ENCODE assay signal across 8 mouse cellular contexts in the genomic region with DNA sequence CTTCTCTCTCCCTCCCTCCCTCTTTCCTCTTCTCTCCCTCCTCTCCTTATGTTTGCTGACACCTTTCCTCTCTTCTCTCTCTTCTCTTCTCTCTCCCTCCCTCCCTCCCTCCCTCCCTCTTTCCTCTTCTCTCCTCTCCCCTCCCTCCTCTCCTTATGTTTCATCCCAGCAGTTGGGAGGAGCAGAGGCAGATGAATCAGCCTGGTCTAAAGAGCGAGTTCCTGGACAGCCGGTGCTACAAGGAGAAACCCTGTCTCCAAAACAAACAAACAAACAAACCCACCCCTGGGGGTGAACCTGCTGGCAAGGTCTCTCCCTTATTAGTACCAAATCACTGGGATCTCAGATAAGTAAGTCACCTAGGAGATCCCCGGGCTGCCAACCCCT. TPM values are rescaled to one million over a fixed set of nuclear protein-coding genes. Genes with fewer than 3 reads are reported as not detected.
DNase-seq lines count a peak whose midpoint lies in the region; ATAC-seq and TF ChIP-seq lines count a peak whose summit lies in the region.

No protein-coding gene starts in this region.

- peak overlapping the region; percentile 96 for H3K27ac ChIP-seq in heart, embryonic 12.5 days (ENCODE audit: poor library complexity, severe bottlenecking)
- H3K27ac ChIP-seq in ES-Bruce4 (ENCODE audit: insufficient read depth, low read length), result peak overlapping the region; percentile 60
- peak overlapping the region; percentile 85 for H3K27ac ChIP-seq in forebrain, embryonic 13.5 days
- peak overlapping the region; percentile 93 for H3K27ac ChIP-seq in liver, embryonic 15.5 days (replicated peaks)

- peaks cover 32% of the 10 kb centered on the region for H3K36me3 ChIP-seq in heart, embryonic 12.5 days
- H3K36me3 ChIP-seq in ES-Bruce4 (ENCODE audit: control insufficient read depth, insufficient read depth, low read length, poor library complexity, severe bottlenecking), result peaks cover 38% of the 10 kb centered on the region
- H3K36me3 ChIP-seq in forebrain, embryonic 13.5 days (ENCODE audit: poor library complexity, severe bottlenecking), result peaks cover 32% of the 10 kb centered on the region
- H3K36me3 ChIP-seq in liver, embryonic 15.5 days (replicated peaks), result peaks cover 34% of the 10 kb centered on the region

- no peaks in the 10 kb centered on the region for H3K27me3 ChIP-seq in heart, embryonic 12.5 days (replicated peaks)
- H3K27me3 ChIP-seq in ES-Bruce4 (ENCODE audit: control insufficient read depth, insufficient read depth, low read length, poor library complexity, severe bottlenecking), result no peaks in the 10 kb centered on the region
- H3K27me3 ChIP-seq in forebrain, embryonic 13.5 days, result peaks cover 3% of the 10 kb centered on the region
- H3K27me3 ChIP-seq in liver, embryonic 15.5 days, result no peaks in the 10 kb centered on the region

- WGBS in heart, embryonic 12.5 days, result 0% methylated on average over 3 of the region's 3 CpGs
- 0% methylated on average over 3 of the region's 3 CpGs for WGBS in forebrain, embryonic 13.5 days
- 0% methylated on average over 3 of the region's 3 CpGs for WGBS in liver, embryonic 15.5 days (ENCODE audit: insufficient replicate concordance)

- TF ChIP-seq POLR2A in ES-Bruce4 (IDR thresholded peaks at IDR 0.05; ENCODE audit: insufficient read depth, low read length), result no peak

- peak overlapping the region; percentile 81 for H3K9ac ChIP-seq in heart, embryonic 12.5 days
- peak overlapping the region; percentile 95 for H3K9ac ChIP-seq in ES-Bruce4 (ENCODE audit: low read depth, poor library complexity, severe bottlenecking)
- H3K9ac ChIP-seq in forebrain, embryonic 13.5 days, result peak overlapping the region; percentile 82
- peak overlapping the region; percentile 67 for H3K9ac ChIP-seq in liver, embryonic 15.5 days

- H3K4me1 ChIP-seq in heart, embryonic 12.5 days (replicated peaks), result peaks cover 14% of the 10 kb centered on the region
- H3K4me1 ChIP-seq in ES-Bruce4 (ENCODE audit: control insufficient read depth, insufficient read depth, low read length), result no peaks in the 10 kb centered on the region
- H3K4me1 ChIP-seq in forebrain, embryonic 13.5 days, result peaks cover 17% of the 10 kb centered on the region
- H3K4me1 ChIP-seq in liver, embryonic 15.5 days (replicated peaks), result peaks cover 34% of the 10 kb centered on the region

- H3K4me3 ChIP-seq in heart, embryonic 12.5 days, result peak overlapping the region; percentile 79
- peak overlapping the region; percentile 82 for H3K4me3 ChIP-seq in ES-Bruce4 (ENCODE audit: low read depth, low read length)
- peak overlapping the region; percentile 80 for H3K4me3 ChIP-seq in forebrain, embryonic 13.5 days
- H3K4me3 ChIP-seq in liver, embryonic 15.5 days (replicated peaks), result peak overlapping the region; percentile 84

- no peak; the same call in 1 of the 2 replicates for ATAC-seq in heart, embryonic 12.5 days (ENCODE audit: insufficient number of reproducible peaks, low FRiP score)
- no peak for ATAC-seq in forebrain, embryonic 13.5 days
- no peak for ATAC-seq in liver, embryonic 15.5 days (ENCODE audit: insufficient read depth)
- no peak for ATAC-seq in megakaryocyte-erythroid progenitor cell, adult 5-6 weeks (replicated peaks; ENCODE audit: low FRiP score, low TSS enrichment, poor library complexity, severe bottlenecking)

- no peak for TF ChIP-seq CTCF in ES-Bruce4 (IDR thresholded peaks at IDR 0.05; ENCODE audit: low read depth, low read length)

- TF ChIP-seq EP300 in ES-Bruce4 (IDR thresholded peaks at IDR 0.05; ENCODE audit: insufficient read depth, low read depth, low read length), result no peak

- peak overlapping the region; percentile 96 for H3K4me2 ChIP-seq in heart, embryonic 12.5 days
- peak overlapping the region; percentile 86 for H3K4me2 ChIP-seq in forebrain, embryonic 13.5 days
- H3K4me2 ChIP-seq in liver, embryonic 15.5 days, result peak overlapping the region; percentile 90

- H3K9me3 ChIP-seq in heart, embryonic 12.5 days (replicated peaks), result no peaks in the 10 kb centered on the region
- H3K9me3 ChIP-seq in ES-Bruce4 (replicated peaks; ENCODE audit: control insufficient read depth, insufficient read depth, low read length, poor library complexity, severe bottlenecking), result no peaks in the 10 kb centered on the region
- H3K9me3 ChIP-seq in forebrain, embryonic 13.5 days (replicated peaks), result no peaks in the 10 kb centered on the region
- H3K9me3 ChIP-seq in liver, embryonic 15.5 days (replicated peaks), result no peaks in the 10 kb centered on the region

- no peak for DNase-seq in heart, adult 8-10 months (ENCODE audit: low spot score)
- DNase-seq in adrenal gland, adult 18-20 months (ENCODE audit: low spot score in 2 of 2), result no peak
- DNase-seq in layer of hippocampus, postnatal 10 days (ENCODE audit: low spot score in 2 of 2), result no peak

RNA-seq across cellular contexts. Expression of a gene that starts 0.8 kb away (rescaled TPM):
- 456 and 474 TPM in 2 replicates for polyA plus RNA-seq in heart, embryonic 12.5 days (2016; fragmentation: Nextera tagmentation; extraction: Ambion mirVana)
- 100 to 1,000 TPM; 502 to 620 (median 561) TPM for total RNA-seq in heart, adult 8-10 months (2022)
- 1,704 and 1,789 TPM in 2 replicates for polyA plus RNA-seq in ES-Bruce4 (2011; ENCODE audit: insufficient read depth, insufficient read length, low read depth, missing spikeins)
- 820 and 824 TPM in 2 replicates for polyA plus RNA-seq in forebrain, embryonic 13.5 days (2015; fragmentation: Nextera tagmentation; extraction: Ambion mirVana)
- 541 and 547 TPM in 2 replicates for polyA plus RNA-seq in liver, embryonic 15.5 days (2015; fragmentation: Nextera tagmentation; extraction: Ambion mirVana)
- 100 to 1,000 TPM; 896 to 922 TPM for total RNA-seq in adrenal gland, adult 18-20 months (2021)
- 3,241 and 3,814 TPM in 2 replicates for total RNA-seq in megakaryocyte-erythroid progenitor cell, adult 5-6 weeks (2014; fragmentation: Nextera tagmentation)
- 1,950 and 2,335 TPM in 2 replicates for total RNA-seq in megakaryocyte-erythroid progenitor cell, adult 5-6 weeks (2017)
- 100 to 1,000 TPM; 535 to 542 TPM for total RNA-seq in layer of hippocampus, postnatal 10 days (2021)

RNA-seq across cellular contexts. Expression of a gene that starts 5.9 kb away (rescaled TPM):
- polyA plus RNA-seq in heart, embryonic 12.5 days (2016; fragmentation: Nextera tagmentation; extraction: Ambion mirVana), result 0.95 and 1.1 TPM in 2 replicates
- total RNA-seq in heart, adult 8-10 months (2022), result under 1 TPM; 0.22 to 0.31 (median 0.25) TPM
- polyA plus RNA-seq in ES-Bruce4 (2011; ENCODE audit: insufficient read depth, insufficient read length, low read depth, missing spikeins), result 0.37 and 0.84 TPM in 2 replicates
- polyA plus RNA-seq in forebrain, embryonic 13.5 days (2015; fragmentation: Nextera tagmentation; extraction: Ambion mirVana), result 0.74 and 0.78 TPM in 2 replicates
- 0.08 and 0.20 TPM in 2 replicates for polyA plus RNA-seq in liver, embryonic 15.5 days (2015; fragmentation: Nextera tagmentation; extraction: Ambion mirVana)
- total RNA-seq in adrenal gland, adult 18-20 months (2021), result under 1 TPM; 0.30 to 0.45 TPM
- 0.77 and 1.2 TPM in 2 replicates for total RNA-seq in megakaryocyte-erythroid progenitor cell, adult 5-6 weeks (2014; fragmentation: Nextera tagmentation)
- 1.6 TPM in 1 of 2 replicates, not detected in the other for total RNA-seq in megakaryocyte-erythroid progenitor cell, adult 5-6 weeks (2017)
- 1 to 10 TPM; 1.2 TPM for total RNA-seq in layer of hippocampus, postnatal 10 days (2021)

RNA-seq across cellular contexts. Expression of a gene that starts 23.7 kb away (rescaled TPM):
- polyA plus RNA-seq in heart, embryonic 12.5 days (2016; fragmentation: Nextera tagmentation; extraction: Ambion mirVana), result 10.9 and 11.3 TPM in 2 replicates
- total RNA-seq in heart, adult 8-10 months (2022), result 1 to 10 TPM; 3.8 to 5.5 (median 5.0) TPM
- polyA plus RNA-seq in ES-Bruce4 (2011; ENCODE audit: insufficient read depth, insufficient read length, low read depth, missing spikeins), result 10.0 and 10.7 TPM in 2 replicates
- 11.8 and 13.6 TPM in 2 replicates for polyA plus RNA-seq in forebrain, embryonic 13.5 days (2015; fragmentation: Nextera tagmentation; extraction: Ambion mirVana)
- polyA plus RNA-seq in liver, embryonic 15.5 days (2015; fragmentation: Nextera tagmentation; extraction: Ambion mirVana), result 3.4 and 3.9 TPM in 2 replicates
- 10 to 100 TPM; 13.9 to 14.2 TPM for total RNA-seq in adrenal gland, adult 18-20 months (2021)
- 13.3 and 18.7 TPM in 2 replicates for total RNA-seq in megakaryocyte-erythroid progenitor cell, adult 5-6 weeks (2014; fragmentation: Nextera tagmentation)
- 5.7 and 7.1 TPM in 2 replicates for total RNA-seq in megakaryocyte-erythroid progenitor cell, adult 5-6 weeks (2017)
- total RNA-seq in layer of hippocampus, postnatal 10 days (2021), result 10 to 100 TPM; 12.1 to 13.1 TPM

RNA-seq across cellular contexts. Expression of a gene that starts 40.3 kb away (rescaled TPM):
- 3.0 and 3.2 TPM in 2 replicates for polyA plus RNA-seq in heart, embryonic 12.5 days (2016; fragmentation: Nextera tagmentation; extraction: Ambion mirVana)
- total RNA-seq in heart, adult 8-10 months (2022), result 1 to 10 TPM; 3.0 to 3.9 (median 3.5) TPM
- polyA plus RNA-seq in ES-Bruce4 (2011; ENCODE audit: insufficient read depth, insufficient read length, low read depth, missing spikeins), result 1.2 and 1.6 TPM in 2 replicates
- polyA plus RNA-seq in forebrain, embryonic 13.5 days (2015; fragmentation: Nextera tagmentation; extraction: Ambion mirVana), result 7.0 and 7.5 TPM in 2 replicates
- polyA plus RNA-seq in liver, embryonic 15.5 days (2015; fragmentation: Nextera tagmentation; extraction: Ambion mirVana), result 0.47 and 0.62 TPM in 2 replicates
- 1 to 10 TPM; 3.0 to 4.0 TPM for total RNA-seq in adrenal gland, adult 18-20 months (2021)
- 3.2 and 6.2 TPM in 2 replicates for total RNA-seq in megakaryocyte-erythroid progenitor cell, adult 5-6 weeks (2014; fragmentation: Nextera tagmentation)
- 3.3 and 4.0 TPM in 2 replicates for total RNA-seq in megakaryocyte-erythroid progenitor cell, adult 5-6 weeks (2017)
- 1 to 10 TPM; 6.0 to 8.9 TPM for total RNA-seq in layer of hippocampus, postnatal 10 days (2021)

RNA-seq across cellular contexts. Expression of a gene that starts 44.3 kb away (rescaled TPM):
- 7.8 and 8.0 TPM in 2 replicates for polyA plus RNA-seq in heart, embryonic 12.5 days (2016; fragmentation: Nextera tagmentation; extraction: Ambion mirVana)
- total RNA-seq in heart, adult 8-10 months (2022), result 1 to 10 TPM; 2.7 to 3.2 (median 2.8) TPM
- polyA plus RNA-seq in ES-Bruce4 (2011; ENCODE audit: insufficient read depth, insufficient read length, low read depth, missing spikeins), result 1.5 and 2.3 TPM in 2 replicates
- polyA plus RNA-seq in forebrain, embryonic 13.5 days (2015; fragmentation: Nextera tagmentation; extraction: Ambion mirVana), result 12.3 and 12.5 TPM in 2 replicates
- 2.5 and 2.7 TPM in 2 replicates for polyA plus RNA-seq in liver, embryonic 15.5 days (2015; fragmentation: Nextera tagmentation; extraction: Ambion mirVana)
- 1 to 10 TPM; 8.4 to 9.5 TPM for total RNA-seq in adrenal gland, adult 18-20 months (2021)
- total RNA-seq in megakaryocyte-erythroid progenitor cell, adult 5-6 weeks (2014; fragmentation: Nextera tagmentation), result 3.7 and 4.3 TPM in 2 replicates
- 3.1 and 7.7 TPM in 2 replicates for total RNA-seq in megakaryocyte-erythroid progenitor cell, adult 5-6 weeks (2017)
- 10 to 100 TPM; 14.7 to 15.7 TPM for total RNA-seq in layer of hippocampus, postnatal 10 days (2021)
